Mouse (Mus musculus) liver, embryonic 11.5 days (tissue): ENCODE results near the gene Nenf. TPM values are rescaled to one million over a fixed set of nuclear protein-coding genes. Genes with fewer than 3 reads are reported as not detected.

ENCODE experiments used
- ATAC-seq: fragments of 200-750 bp; cut with Nextera tagmentation; replicated peaks from 2 replicates; pipeline ENCODE4 v1.8.0; 2017; ENCODE audit warnings: moderate number of reproducible peaks, mild to moderate bottlenecking, moderate TSS enrichment, moderate library complexity; ENCODE audit not compliant: low FRiP score
- DNase-seq: peaks from one replicate; pipeline ENCODE4 v3.0.0-alpha.2; 2017; ENCODE audit warnings: low spot score
- H3K27ac ChIP-seq: fragments of 300-500 bp; sonication (generic); 2 replicates; pipeline ENCODE4 v1.5.1; 2014; ENCODE audit warnings: mild to moderate bottlenecking, low read depth, low read length, control low read depth
- H3K27me3 ChIP-seq: fragments of 300-500 bp; sonication (generic); replicated peaks from 2 replicates; pipeline ENCODE4 v1.6.1; 2014; ENCODE audit warnings: low read length, mixed read lengths; ENCODE audit not compliant: control insufficient read depth, insufficient read depth
- H3K36me3 ChIP-seq: fragments of 300-500 bp; sonication (generic); 2 replicates; pipeline ENCODE4 v1.6.1; 2014; ENCODE audit warnings: mild to moderate bottlenecking, low read length, moderate library complexity, mixed read lengths; ENCODE audit not compliant: control insufficient read depth, insufficient read depth
- H3K4me1 ChIP-seq: fragments of 300-500 bp; sonication (generic); replicated peaks from 2 replicates; pipeline ENCODE4 v1.6.1; 2014; ENCODE audit warnings: low read length, mixed read lengths; ENCODE audit not compliant: control insufficient read depth, insufficient read depth
- H3K4me2 ChIP-seq: fragments of 300-500 bp; sonication (generic); 2 replicates; pipeline ENCODE4 v1.6.1; 2014; ENCODE audit warnings: mild to moderate bottlenecking, control low read depth, moderate library complexity
- H3K4me3 ChIP-seq: fragments of 300-500 bp; sonication (generic); 2 replicates; pipeline ENCODE4 v1.5.1; 2014; ENCODE audit warnings: low read depth, low read length, control low read depth
- H3K9ac ChIP-seq: fragments of 300-500 bp; sonication (generic); 2 replicates; pipeline ENCODE4 v1.6.1; 2014; ENCODE audit warnings: low read depth, low read length, control low read depth
- H3K9me3 ChIP-seq: fragments of 300-500 bp; sonication (generic); 2 replicates; pipeline ENCODE4 v1.6.1; 2016; ENCODE audit warnings: low read length, inconsistent platforms, mixed read lengths; ENCODE audit not compliant: control insufficient read depth
- WGBS: fragments of 180-500 bp; shearing (Covaris S2); extraction: QIAGEN DNeasy Blood & Tissue Kit; methylation state at CpG from one replicate; pipeline ENCODE4 v1.1.7; 2014; 5-methylcytosine and 5-hydroxymethylcytosine counted together
- polyA plus RNA-seq: library from polyadenylated mRNA; unstranded; fragments of >200 nt; fragmentation: Nextera tagmentation; extraction: Ambion mirVana; gene quantifications from 2 replicates; pipeline ENCODE4 v1.2.1, GENCODE M21; 2014

Nenf gene
- polyA plus RNA-seq, 1 experiment from 2014 or later = 56.4 TPM

- ATAC-seq (no peak), DNase-seq (no peak)
- Histone ChIP-seq H3K36me3 (peaks cover 19% of the 10 kb centered on the region; the same call in 1 of the 2 replicates), H3K9me3 (no peaks in the 10 kb centered on the region), H3K9ac (no peak overlapping the region), H3K4me2 (no peak overlapping the region), H3K4me1 (no peaks in the 10 kb centered on the region; the same call in 1 of the 2 replicates), H3K4me3 (no peak overlapping the region), H3K27ac (peak overlapping the region; percentile 48; the same call in 1 of the 2 replicates), H3K27me3 (no peaks in the 10 kb centered on the region)
- WGBS = 78% methylated on average over 23 of the region's 23 CpGs
These were observed 31.6 kb upstream of the Nenf start for GRCm38 (mm10) chr1:191349486-191350037.

- Histone ChIP-seq H3K27ac (peak overlapping the region; percentile 48; the same call in 1 of the 2 replicates), H3K9me3 (no peaks in the 10 kb centered on the region), H3K9ac (no peak overlapping the region), H3K27me3 (no peaks in the 10 kb centered on the region), H3K4me2 (no peak overlapping the region), H3K4me3 (no peak overlapping the region), H3K4me1 (no peaks in the 10 kb centered on the region; the same call in 1 of the 2 replicates), H3K36me3 (peaks cover 15% of the 10 kb centered on the region; the same call in 1 of the 2 replicates)
- DNase-seq = no peak
- ATAC-seq = peak; percentile 72
- 43% methylated on average over 5 of the region's 5 CpGs for WGBS
These were observed 31.0 kb upstream of the Nenf start for GRCm38 (mm10) chr1:191348996-191349395.

GRCm38 (mm10) chr1:191348592-191348991, 30.6 kb upstream of the Nenf start:
- no peak overlapping the region for H3K4me3 ChIP-seq
- DNase-seq (no peak), ATAC-seq (no peak)
- H3K4me1 ChIP-seq = no peaks in the 10 kb centered on the region; the same call in 1 of the 2 replicates
- WGBS = 79% methylated on average over 2 of the region's 2 CpGs
- no peaks in the 10 kb centered on the region for H3K27me3 ChIP-seq
- no peak overlapping the region for H3K9ac ChIP-seq
- no peak overlapping the region for H3K4me2 ChIP-seq
- H3K9me3 ChIP-seq = no peaks in the 10 kb centered on the region
- H3K27ac ChIP-seq = no peak overlapping the region
- peaks cover 14% of the 10 kb centered on the region; the same call in 1 of the 2 replicates for H3K36me3 ChIP-seq

- Histone ChIP-seq H3K4me1 (no peaks in the 10 kb centered on the region; the same call in 1 of the 2 replicates), H3K36me3 (peaks cover 18% of the 10 kb centered on the region; the same call in 1 of the 2 replicates), H3K27ac (no peak overlapping the region), H3K27me3 (no peaks in the 10 kb centered on the region), H3K4me2 (no peak overlapping the region), H3K9ac (no peak overlapping the region), H3K9me3 (no peaks in the 10 kb centered on the region), H3K4me3 (no peak overlapping the region)
- DNase-seq = no peak
- WGBS = 91% methylated on average over 8 of the region's 8 CpGs
- ATAC-seq = no peak
These were observed 29.6 kb upstream of the Nenf start for GRCm38 (mm10) chr1:191347602-191348001.

GRCm38 (mm10) chr1:191340530-191340929, 22.5 kb upstream of the Nenf start:
- H3K9ac ChIP-seq = no peak overlapping the region
- DNase-seq (no peak), ATAC-seq (no peak)
- no peak overlapping the region for H3K27ac ChIP-seq
- peaks cover 25% of the 10 kb centered on the region for H3K36me3 ChIP-seq
- no peak overlapping the region for H3K4me2 ChIP-seq
- no peaks in the 10 kb centered on the region for H3K9me3 ChIP-seq
- no peak overlapping the region for H3K4me3 ChIP-seq
- no peaks in the 10 kb centered on the region for H3K4me1 ChIP-seq
- WGBS = 96% methylated on average over 4 of the region's 4 CpGs
- H3K27me3 ChIP-seq = no peaks in the 10 kb centered on the region

GRCm38 (mm10) chr1:191339876-191340275, 21.9 kb upstream of the Nenf start:
- Histone ChIP-seq H3K4me2 (no peak overlapping the region), H3K27me3 (no peaks in the 10 kb centered on the region), H3K9ac (no peak overlapping the region), H3K4me1 (no peaks in the 10 kb centered on the region), H3K27ac (no peak overlapping the region), H3K4me3 (no peak overlapping the region), H3K9me3 (no peaks in the 10 kb centered on the region), H3K36me3 (peaks cover 25% of the 10 kb centered on the region)
- ATAC-seq = no peak
- 90% methylated on average over 2 of the region's 2 CpGs for WGBS
- DNase-seq = no peak

- ATAC-seq (no peak), DNase-seq (no peak)
- Histone ChIP-seq H3K9ac (no peak overlapping the region), H3K4me3 (no peak overlapping the region), H3K27me3 (no peaks in the 10 kb centered on the region), H3K4me1 (peaks cover 2% of the 10 kb centered on the region; the same call in 1 of the 2 replicates), H3K36me3 (peaks cover 20% of the 10 kb centered on the region), H3K9me3 (no peaks in the 10 kb centered on the region), H3K27ac (no peak overlapping the region), H3K4me2 (no peak overlapping the region)
- 70% methylated on average over 5 of the region's 5 CpGs for WGBS
These were observed 16.5 kb upstream of the Nenf start for GRCm38 (mm10) chr1:191334500-191334899.

GRCm38 (mm10) chr1:191330356-191330755, 12.4 kb upstream of the Nenf start:
- Histone ChIP-seq H3K4me1 (peaks cover 13% of the 10 kb centered on the region), H3K4me3 (no peak overlapping the region), H3K27me3 (no peaks in the 10 kb centered on the region), H3K9me3 (no peaks in the 10 kb centered on the region), H3K36me3 (peaks cover 6% of the 10 kb centered on the region; the same call in 1 of the 2 replicates), H3K27ac (no peak overlapping the region), H3K9ac (no peak overlapping the region), H3K4me2 (no peak overlapping the region)
- ATAC-seq = no peak
- WGBS = 90% methylated on average over 4 of the region's 4 CpGs
- DNase-seq = no peak

- no peak for DNase-seq
- Histone ChIP-seq H3K36me3 (peaks cover 2% of the 10 kb centered on the region; the same call in 1 of the 2 replicates), H3K4me1 (peaks cover 18% of the 10 kb centered on the region), H3K27ac (no peak overlapping the region), H3K9me3 (no peaks in the 10 kb centered on the region), H3K4me3 (no peak overlapping the region), H3K9ac (no peak overlapping the region), H3K4me2 (peak overlapping the region; percentile 87), H3K27me3 (no peaks in the 10 kb centered on the region)
- ATAC-seq = no peak
- WGBS = 77% methylated on average over 8 of the region's 8 CpGs
These were observed 10.0 kb upstream of the Nenf start for GRCm38 (mm10) chr1:191328019-191328441.
